Mouse (Mus musculus) megakaryocyte, embryonic 14.5 days (primary cell): ENCODE results near the gene D11Wsu47e.
A peak's percentile ranks its signal among the peaks of the same experiment; 100 is the strongest.

Experiments
- FLI1 ChIP-seq: IDR thresholded peaks from 2 replicates; pipeline ENCODE4 v1.6.1; 2012; ENCODE audit warnings: low read length, inconsistent platforms, mixed read lengths
- GATA1 ChIP-seq: IDR thresholded peaks from 3 replicates; pipeline ENCODE4 v1.6.1; 2012; ENCODE audit warnings: mixed read lengths, low read length, inconsistent platforms, borderline replicate concordance

DNA sequence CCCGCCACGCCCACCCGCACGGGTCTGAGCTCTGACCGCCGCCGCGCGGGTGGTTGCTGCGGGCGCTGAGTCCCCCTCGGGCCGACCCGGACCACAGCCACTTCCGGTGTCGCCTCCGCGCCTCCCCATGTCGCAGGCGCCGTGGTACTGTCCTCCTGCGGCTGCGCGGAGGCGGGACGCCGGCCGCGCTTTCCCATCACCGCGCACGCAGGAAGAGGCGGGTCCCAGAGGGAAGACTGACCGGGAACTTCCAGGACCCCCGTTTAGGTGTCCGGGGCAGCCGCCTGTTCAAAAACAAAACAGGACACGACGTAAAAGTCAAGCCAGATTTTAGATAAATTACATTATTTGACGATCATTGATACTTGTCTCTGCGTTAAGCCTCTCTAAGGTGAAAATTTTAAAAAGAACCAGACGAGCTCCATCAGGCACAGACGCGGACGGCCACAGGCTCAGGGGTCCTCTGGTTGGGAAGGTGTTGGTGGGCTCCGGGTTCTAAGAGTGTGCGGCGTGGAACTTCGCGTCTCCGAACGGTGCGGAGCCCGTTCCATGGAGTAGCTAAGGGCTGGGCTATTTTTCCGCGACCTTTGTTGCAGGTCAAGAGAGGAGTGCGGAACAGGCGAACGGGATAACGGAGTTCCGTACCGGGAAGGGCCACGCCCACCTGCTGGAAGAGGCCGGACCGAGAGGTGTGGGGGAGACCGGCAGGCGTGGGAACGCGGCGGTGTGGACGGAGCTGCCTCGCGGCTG lies at the start of gene D11Wsu47e, which contains the start of gene Fam104a:
- TF ChIP-seq GATA1 (no peak), FLI1 (peak; percentile 33; the same call in 1 of the 2 replicates)
